Mouse (Mus musculus) lung, postnatal 0 days (tissue): ENCODE data around the gene Alkbh5. TPM values are rescaled to one million over a fixed set of nuclear protein-coding genes. Genes with fewer than 3 reads are reported as not detected.

Experiments
- ATAC-seq: fragments of 200-750 bp; cut with Nextera tagmentation; 2 replicates; pipeline ENCODE4 v1.8.0; 2017; ENCODE audit warnings: moderate library complexity
- DNase-seq: peaks from one replicate; pipeline ENCODE4 v3.0.0-alpha.2; 2016; ENCODE audit warnings: low spot score
- H3K27ac ChIP-seq: fragments of 300-500 bp; sonication (generic); 2 replicates; pipeline ENCODE4 v1.5.1; 2014; ENCODE audit warnings: antibody characterized with exemption, mild to moderate bottlenecking, low read length, mixed read lengths
- H3K27me3 ChIP-seq: fragments of 300-500 bp; sonication (generic); replicated peaks from 2 replicates; pipeline ENCODE4 v1.6.1; 2014; ENCODE audit warnings: low read length, mixed read lengths; ENCODE audit not compliant: insufficient read depth
- H3K36me3 ChIP-seq: fragments of 300-500 bp; sonication (generic); 2 replicates; pipeline ENCODE4 v1.6.1; 2014; ENCODE audit warnings: low read length, mixed read lengths; ENCODE audit not compliant: insufficient read depth
- H3K4me1 ChIP-seq: fragments of 300-500 bp; sonication (generic); 2 replicates; pipeline ENCODE4 v1.6.1; 2014; ENCODE audit warnings: antibody characterized with exemption, low read depth, low read length, mixed read lengths; ENCODE audit not compliant: insufficient read depth
- H3K4me2 ChIP-seq: fragments of 300-500 bp; sonication (generic); replicated peaks from 2 replicates; pipeline ENCODE4 v1.6.1; 2014; ENCODE audit warnings: low read depth, mild to moderate bottlenecking, low read length, moderate library complexity, mixed read lengths
- H3K4me3 ChIP-seq: fragments of 300-500 bp; sonication (generic); 2 replicates; pipeline ENCODE4 v1.5.1; 2014; ENCODE audit warnings: low read depth, low read length
- H3K9ac ChIP-seq: fragments of 300-500 bp; sonication (generic); replicated peaks from 2 replicates; pipeline ENCODE4 v1.6.1; 2014; ENCODE audit warnings: low read depth, mild to moderate bottlenecking
- H3K9me3 ChIP-seq: fragments of 300-500 bp; sonication (generic); 2 replicates; pipeline ENCODE4 v1.6.1; 2016; ENCODE audit warnings: low read length, mixed read lengths
- CTCF ChIP-seq: IDR thresholded peaks from 2 replicates; pipeline ENCODE4 v1.5.1; 2016; ENCODE audit warnings: antibody characterized with exemption, mild to moderate bottlenecking
- EP300 ChIP-seq: IDR thresholded peaks from 2 replicates; pipeline ENCODE4 v1.6.1; 2016; ENCODE audit warnings: antibody characterized with exemption, mild to moderate bottlenecking, control low read depth
- WGBS: fragments of 180-500 bp; shearing (Covaris S2); extraction: QIAGEN DNeasy Blood & Tissue Kit; methylation state at CpG from one replicate; pipeline ENCODE4 v1.1.7; 2014; 5-methylcytosine and 5-hydroxymethylcytosine counted together
- polyA plus RNA-seq: library from polyadenylated mRNA; unstranded; fragments of >200 nt; fragmentation: Nextera tagmentation; extraction: Ambion mirVana; gene quantifications from 2 replicates; pipeline ENCODE4 v1.2.1, GENCODE M21; 2015

Gene Alkbh5
- polyA plus RNA-seq = 36.5 and 40.5 TPM in 2 replicates

DNA sequence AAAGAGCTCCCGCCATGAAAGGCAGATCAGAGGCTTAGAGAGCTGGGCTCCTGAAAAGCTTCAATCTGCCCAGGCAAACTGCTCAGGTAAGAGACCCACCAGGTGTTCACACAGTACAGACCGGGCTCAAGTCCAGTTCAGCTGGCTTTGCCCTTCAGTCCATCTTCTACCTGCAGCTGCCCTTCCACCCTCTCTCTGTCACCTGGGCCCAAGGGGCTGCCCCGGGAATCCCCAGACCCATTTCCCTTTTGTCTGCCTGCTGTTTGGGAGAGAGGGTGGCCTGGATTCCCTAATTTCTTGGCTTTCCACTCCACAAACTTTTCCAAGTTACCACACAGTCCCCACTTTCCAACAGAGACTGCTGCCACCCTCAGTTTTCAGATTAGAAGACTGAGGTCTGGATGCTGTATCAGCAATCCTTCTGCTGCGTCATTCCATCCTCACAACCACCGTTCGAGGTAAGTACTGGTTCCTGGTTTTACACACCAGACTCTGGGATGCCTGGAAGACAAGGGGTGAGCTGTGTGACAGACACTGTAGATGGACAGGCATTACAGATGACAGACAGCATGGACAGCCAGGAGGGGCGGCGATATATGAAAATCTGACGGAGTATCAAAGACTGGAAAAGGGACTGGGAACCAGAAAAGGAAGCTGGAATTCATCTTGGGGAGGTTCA lies at the start of gene Alkbh5:
Gene Alkbh5 (plus strand): TSS at position 202 of the 679 bp plus-strand sequence.
- DNase-seq (peak; percentile 76), ATAC-seq (no peak)
- H3K27ac ChIP-seq = peak within 1 kb of the TSS; percentile 99
- H3K27me3 ChIP-seq = no peaks in the 10 kb centered on the region
- peak within 1 kb of the TSS; percentile 97 for H3K4me3 ChIP-seq
- WGBS = 13% methylated on average over 9 of the region's 9 CpGs
- H3K9me3 ChIP-seq = no peaks in the 10 kb centered on the region
- peak within 1 kb of the TSS; percentile 96 for H3K9ac ChIP-seq
- H3K4me2 ChIP-seq = peak within 1 kb of the TSS; percentile 85
- H3K4me1 ChIP-seq = peaks cover 16% of the 10 kb centered on the region; the same call in 1 of the 2 replicates
- H3K36me3 ChIP-seq = no peaks in the 10 kb centered on the region
- no peak; the same call in 1 of the 2 replicates for TF ChIP-seq CTCF

DNA sequence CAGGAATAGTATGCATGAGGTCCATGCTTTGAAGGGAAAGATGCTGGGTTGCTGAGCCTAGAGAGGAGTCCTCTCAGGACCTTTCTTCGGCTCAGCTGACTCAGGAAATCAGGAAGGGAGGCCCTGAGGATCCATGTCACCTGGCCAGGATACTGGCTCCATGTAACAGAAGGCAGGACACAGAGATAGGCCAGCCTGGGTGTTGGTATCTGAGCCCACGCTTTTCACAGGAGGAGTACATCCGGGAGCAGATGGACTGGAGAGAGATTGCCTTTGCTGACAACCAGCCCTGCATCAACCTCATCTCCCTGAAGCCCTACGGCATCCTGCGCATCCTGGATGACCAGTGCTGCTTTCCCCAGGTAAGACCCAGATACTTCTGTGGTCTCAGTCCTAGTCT lies 43.5 kb upstream of the Alkbh5 start:
- Histone ChIP-seq H3K9me3 (no peaks in the 10 kb centered on the region), H3K27ac (no peak overlapping the region), H3K4me3 (no peak overlapping the region), H3K4me2 (no peak overlapping the region), H3K4me1 (no peaks in the 10 kb centered on the region), H3K27me3 (no peaks in the 10 kb centered on the region), H3K36me3 (no peaks in the 10 kb centered on the region), H3K9ac (no peak overlapping the region)
- ATAC-seq (no peak), DNase-seq (no peak)
- 80% methylated on average over 5 of the region's 5 CpGs for WGBS
- no peak for TF ChIP-seq EP300
- TF ChIP-seq CTCF = no peak

DNA sequence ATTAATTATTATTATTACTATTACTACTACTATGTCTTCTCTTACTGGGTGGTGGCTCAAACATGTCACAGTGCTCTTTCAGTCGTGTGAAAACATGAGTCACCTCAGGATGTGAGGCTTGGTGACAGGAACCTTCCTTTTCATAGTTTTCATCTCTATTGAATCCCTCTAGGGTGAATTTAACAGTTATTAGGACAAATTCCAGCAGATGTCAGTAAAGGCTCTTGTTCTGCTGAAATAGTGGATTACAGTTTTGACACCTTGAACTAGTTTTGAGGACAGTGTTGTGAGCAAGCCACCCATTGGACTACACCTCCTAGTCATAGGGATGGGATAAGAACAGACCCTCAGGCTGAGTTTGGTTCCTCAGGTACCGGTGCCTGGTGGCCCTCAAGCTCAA lies 40.5 kb upstream of the Alkbh5 start:
- no peaks in the 10 kb centered on the region for H3K9me3 ChIP-seq
- H3K36me3 ChIP-seq = no peaks in the 10 kb centered on the region
- no peak for TF ChIP-seq CTCF
- TF ChIP-seq EP300 = no peak
- H3K4me3 ChIP-seq = no peak overlapping the region
- DNase-seq (no peak), ATAC-seq (no peak)
- WGBS = 50% methylated on average over 2 of the region's 2 CpGs
- no peaks in the 10 kb centered on the region for H3K4me1 ChIP-seq
- no peaks in the 10 kb centered on the region for H3K27me3 ChIP-seq
- no peak overlapping the region for H3K4me2 ChIP-seq
- H3K27ac ChIP-seq = no peak overlapping the region
- no peak overlapping the region for H3K9ac ChIP-seq

DNA sequence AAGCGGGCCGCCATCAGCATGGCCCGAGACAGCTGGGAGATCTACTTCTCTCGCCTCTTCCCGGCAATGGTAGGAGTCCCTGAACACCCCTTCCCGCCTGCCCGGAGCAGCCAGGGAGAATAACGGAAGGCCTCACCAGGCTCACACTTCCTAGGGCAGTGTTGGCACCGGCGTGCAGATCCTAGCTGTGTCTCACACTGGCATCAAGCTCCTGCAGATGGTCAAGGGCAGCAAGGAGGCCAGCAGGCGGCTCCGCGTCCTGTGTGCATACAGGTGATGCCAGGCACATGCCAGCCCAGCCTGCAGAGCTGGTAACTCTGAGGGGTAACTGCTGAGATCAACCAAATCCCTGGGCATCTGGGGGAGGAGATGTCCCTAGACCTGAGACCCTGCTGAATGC lies 28.9 kb upstream of the Alkbh5 start:
- Histone ChIP-seq H3K9me3 (no peaks in the 10 kb centered on the region), H3K36me3 (no peaks in the 10 kb centered on the region), H3K27me3 (0 out of 2 replicates have a peak, but pooled peaks cover 8% of the 10 kb centered on the region), H3K9ac (no peak overlapping the region), H3K4me1 (no peaks in the 10 kb centered on the region), H3K4me2 (no peak overlapping the region), H3K27ac (no peak overlapping the region), H3K4me3 (no peak overlapping the region)
- DNase-seq (no peak), ATAC-seq (no peak)
- TF ChIP-seq CTCF (no peak), EP300 (no peak)
- 81% methylated on average over 13 of the region's 13 CpGs for WGBS

DNA sequence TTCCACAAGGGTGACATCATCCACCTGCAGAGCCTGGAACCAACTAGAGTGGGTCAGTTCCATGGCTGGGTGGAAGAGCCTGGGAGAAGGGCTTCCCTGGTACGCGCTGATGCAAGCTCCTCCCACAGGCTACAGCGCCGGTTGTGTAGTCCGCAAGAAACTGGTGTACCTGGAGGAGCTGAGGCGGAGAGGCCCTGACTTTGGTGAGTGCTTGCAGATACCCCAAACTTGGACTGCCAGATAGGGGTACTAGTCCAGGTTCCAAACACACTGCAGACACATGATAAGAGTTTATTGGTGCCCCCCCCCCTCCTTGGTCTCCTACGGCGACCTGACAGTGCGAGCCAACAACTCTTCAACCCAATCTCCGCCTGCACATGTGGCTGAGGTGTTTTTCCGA lies 27.2 kb upstream of the Alkbh5 start:
- DNase-seq (peak; percentile 34), ATAC-seq (no peak; the same call in 1 of the 2 replicates)
- Histone ChIP-seq H3K27me3 (0 out of 2 replicates have a peak, but pooled peaks cover 8% of the 10 kb centered on the region), H3K4me3 (peak overlapping the region; percentile 28), H3K27ac (no peak overlapping the region), H3K9me3 (no peaks in the 10 kb centered on the region), H3K36me3 (no peaks in the 10 kb centered on the region), H3K9ac (no peak overlapping the region), H3K4me2 (peak overlapping the region; percentile 57), H3K4me1 (no peaks in the 10 kb centered on the region)
- WGBS = 5% methylated on average over 11 of the region's 11 CpGs
- TF ChIP-seq CTCF (no peak), EP300 (no peak)

DNA sequence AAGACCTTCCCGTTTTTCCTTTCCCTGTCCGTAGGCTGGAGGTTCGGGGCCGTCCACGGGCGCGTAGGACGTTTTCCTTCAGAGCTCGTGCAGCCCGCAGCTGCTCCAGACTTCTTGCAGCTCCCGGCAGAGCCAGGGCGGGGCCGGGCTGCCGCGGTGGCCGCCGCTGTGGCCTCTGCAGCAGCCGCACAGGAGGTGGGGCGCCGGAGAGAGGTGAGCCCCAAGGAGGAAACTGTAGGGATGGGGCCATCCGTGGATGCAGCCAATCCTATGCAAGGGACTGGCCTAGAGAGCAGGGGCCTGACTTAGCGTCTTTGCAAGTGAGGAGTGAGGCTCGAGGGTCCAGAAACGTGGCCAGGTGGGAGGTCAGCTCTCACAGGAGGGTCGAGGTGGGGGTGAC lies 26.7 kb upstream of the Alkbh5 start:
- ATAC-seq (peak; percentile 70), DNase-seq (peak; percentile 30)
- TF ChIP-seq EP300 = no peak
- Histone ChIP-seq H3K4me1 (no peaks in the 10 kb centered on the region), H3K9ac (no peak overlapping the region; the same call in 1 of the 2 replicates), H3K27ac (no peak overlapping the region), H3K9me3 (no peaks in the 10 kb centered on the region), H3K4me3 (peak overlapping the region; percentile 28), H3K27me3 (0 out of 2 replicates have a peak, but pooled peaks cover 8% of the 10 kb centered on the region), H3K36me3 (no peaks in the 10 kb centered on the region), H3K4me2 (peak overlapping the region; percentile 57)
- 1% methylated on average over 25 of the region's 25 CpGs for WGBS
